Mouse (Mus musculus) heart, embryonic 11.5 days (tissue): ENCODE results near the gene Ggps1. TPM values are rescaled to one million over a fixed set of nuclear protein-coding genes. Genes with fewer than 3 reads are reported as not detected.

Experiments
- ATAC-seq: fragments of 200-750 bp; cut with Nextera tagmentation; replicated peaks from 2 replicates; pipeline ENCODE4 v1.8.0; 2017; ENCODE audit warnings: moderate library complexity; ENCODE audit not compliant: insufficient number of reproducible peaks, low FRiP score, low TSS enrichment
- H3K27ac ChIP-seq: fragments of 300-500 bp; sonication (generic); 2 replicates; pipeline ENCODE4 v1.5.1; 2014; ENCODE audit warnings: mild to moderate bottlenecking, low read depth, low read length
- H3K27me3 ChIP-seq: fragments of 300-500 bp; sonication (generic); 2 replicates; pipeline ENCODE4 v1.6.1; 2014; ENCODE audit warnings: mild to moderate bottlenecking, low read length, mixed read lengths; ENCODE audit not compliant: control insufficient read depth, insufficient read depth
- H3K36me3 ChIP-seq: fragments of 300-500 bp; sonication (generic); 2 replicates; pipeline ENCODE4 v1.6.1; 2014; ENCODE audit warnings: mild to moderate bottlenecking, low read length, moderate library complexity, mixed read lengths; ENCODE audit not compliant: control insufficient read depth, insufficient read depth
- H3K4me1 ChIP-seq: fragments of 300-500 bp; sonication (generic); 2 replicates; pipeline ENCODE4 v1.6.1; 2014; ENCODE audit warnings: low read length; ENCODE audit not compliant: control insufficient read depth, insufficient read depth
- H3K4me2 ChIP-seq: fragments of 300-500 bp; sonication (generic); 2 replicates; pipeline ENCODE4 v1.6.1; 2014; ENCODE audit warnings: mild to moderate bottlenecking, moderate library complexity
- H3K4me3 ChIP-seq: fragments of 300-500 bp; sonication (generic); 2 replicates; pipeline ENCODE4 v1.5.1; 2014; ENCODE audit warnings: low read depth, low read length
- H3K9ac ChIP-seq: fragments of 300-500 bp; sonication (generic); 2 replicates; pipeline ENCODE4 v1.6.1; 2014; ENCODE audit warnings: mild to moderate bottlenecking, low read depth, low read length, moderate library complexity
- H3K9me3 ChIP-seq: fragments of 300-500 bp; sonication (generic); replicated peaks from 2 replicates; pipeline ENCODE4 v1.6.1; 2016; ENCODE audit warnings: low read length; ENCODE audit not compliant: control insufficient read depth
- WGBS: fragments of 180-500 bp; shearing (Covaris S2); extraction: QIAGEN DNeasy Blood & Tissue Kit; methylation state at CpG from one replicate; pipeline ENCODE4 v1.1.7; 2014; ENCODE audit not compliant: insufficient replicate concordance; 5-methylcytosine and 5-hydroxymethylcytosine counted together
- polyA plus RNA-seq: library from polyadenylated mRNA; unstranded; fragments of >200 nt; fragmentation: Nextera tagmentation; extraction: Ambion mirVana; gene quantifications from 2 replicates; pipeline ENCODE4 v1.2.1, GENCODE M21; 2014

Gene Ggps1
- polyA plus RNA-seq = 41.8 and 49.2 TPM in 2 replicates

DNA sequence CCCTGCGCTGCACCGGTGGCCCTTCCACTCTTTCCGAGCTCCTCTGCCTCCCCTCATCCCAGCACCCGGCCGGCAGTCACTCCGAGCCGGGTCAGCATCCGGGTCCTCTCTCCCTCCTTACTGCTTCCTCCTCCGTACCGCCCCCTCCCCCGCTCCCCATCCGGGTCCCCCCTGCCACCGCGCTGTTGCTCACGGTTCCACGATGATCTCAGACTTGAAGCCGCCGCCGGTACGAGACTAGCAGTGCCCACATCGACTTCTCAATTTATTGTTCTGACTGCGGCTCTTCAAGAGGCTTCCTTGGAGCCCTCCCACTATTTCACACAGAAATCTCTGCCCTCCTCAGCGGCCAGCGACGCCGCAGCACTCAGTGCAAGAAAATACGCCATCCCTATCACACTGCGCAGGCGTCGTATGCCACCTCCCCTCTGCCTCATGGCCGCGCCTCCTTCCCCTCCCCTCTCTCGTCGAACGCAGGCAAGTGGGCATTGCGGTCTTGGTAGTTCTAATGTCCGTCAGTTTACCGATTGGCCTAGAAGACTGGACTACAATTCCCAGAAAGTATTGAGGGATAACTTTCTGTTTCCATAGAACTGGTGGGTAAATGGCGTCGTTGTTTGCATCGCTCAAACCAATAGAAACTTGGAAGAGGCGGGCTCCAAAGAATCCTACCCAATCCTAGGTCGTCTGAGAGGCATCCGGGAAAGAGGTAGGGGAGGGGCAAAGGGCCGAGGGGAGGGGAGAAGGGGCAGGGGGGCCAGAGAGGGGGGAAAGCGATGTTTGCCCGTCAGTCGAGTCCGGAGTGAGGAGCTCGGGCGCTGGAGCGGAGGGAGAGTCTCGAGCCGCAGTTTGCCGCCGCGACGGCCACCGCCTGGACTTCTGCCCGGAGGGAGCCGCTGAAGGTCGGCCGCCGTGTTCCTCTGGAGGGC lies at the start of gene Ggps1, which contains the start of gene Arid4b:
Ggps1 (minus strand) TSS at position 476 of the 929 bp plus-strand sequence.
Arid4b (plus strand) TSS at position 220 of the 929 bp plus-strand sequence.
- WGBS = under 1% methylated on average over 60 of the region's 64 CpGs
- Histone ChIP-seq H3K4me1 (peaks cover 3% of the 10 kb centered on the region), H3K4me2 (peak within 1 kb of the TSS; percentile 84), H3K9me3 (no peaks in the 10 kb centered on the region), H3K27ac (peak within 1 kb of the TSS; percentile 97), H3K27me3 (no peaks in the 10 kb centered on the region), H3K36me3 (no peaks in the 10 kb centered on the region), H3K9ac (peak within 1 kb of the TSS; percentile 99), H3K4me3 (peak within 1 kb of the TSS; percentile 93)
- peak; percentile 96 for ATAC-seq

DNA sequence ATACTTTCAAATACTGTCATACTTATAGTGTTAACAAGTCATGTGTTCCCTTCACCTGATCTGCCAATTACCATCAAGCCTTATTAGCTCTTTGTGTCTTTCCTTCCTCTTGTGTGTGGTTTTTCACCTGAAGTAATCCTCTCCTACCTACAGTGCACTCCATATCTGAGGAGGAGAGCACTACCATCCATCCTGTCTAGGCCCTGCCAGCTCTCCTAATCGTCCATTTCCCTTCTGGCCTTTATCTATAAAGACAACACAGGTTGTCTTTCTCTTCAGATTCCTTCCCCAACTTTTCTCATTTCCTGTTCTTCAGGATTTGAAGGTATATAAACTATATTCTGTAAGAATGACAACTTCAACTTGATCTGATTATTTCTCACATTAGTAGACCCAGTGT lies 47.9 kb upstream of the Ggps1 start:
- no peak overlapping the region for H3K27ac ChIP-seq
- no peak overlapping the region for H3K4me3 ChIP-seq
- no peaks in the 10 kb centered on the region for H3K9me3 ChIP-seq
- ATAC-seq = no peak
- no peaks in the 10 kb centered on the region for H3K27me3 ChIP-seq
- 57% methylated on average over 1 of the region's 1 CpGs for WGBS
- no peak overlapping the region for H3K4me2 ChIP-seq
- no peaks in the 10 kb centered on the region; the same call in 1 of the 2 replicates for H3K4me1 ChIP-seq
- H3K36me3 ChIP-seq = no peaks in the 10 kb centered on the region
- H3K9ac ChIP-seq = no peak overlapping the region

DNA sequence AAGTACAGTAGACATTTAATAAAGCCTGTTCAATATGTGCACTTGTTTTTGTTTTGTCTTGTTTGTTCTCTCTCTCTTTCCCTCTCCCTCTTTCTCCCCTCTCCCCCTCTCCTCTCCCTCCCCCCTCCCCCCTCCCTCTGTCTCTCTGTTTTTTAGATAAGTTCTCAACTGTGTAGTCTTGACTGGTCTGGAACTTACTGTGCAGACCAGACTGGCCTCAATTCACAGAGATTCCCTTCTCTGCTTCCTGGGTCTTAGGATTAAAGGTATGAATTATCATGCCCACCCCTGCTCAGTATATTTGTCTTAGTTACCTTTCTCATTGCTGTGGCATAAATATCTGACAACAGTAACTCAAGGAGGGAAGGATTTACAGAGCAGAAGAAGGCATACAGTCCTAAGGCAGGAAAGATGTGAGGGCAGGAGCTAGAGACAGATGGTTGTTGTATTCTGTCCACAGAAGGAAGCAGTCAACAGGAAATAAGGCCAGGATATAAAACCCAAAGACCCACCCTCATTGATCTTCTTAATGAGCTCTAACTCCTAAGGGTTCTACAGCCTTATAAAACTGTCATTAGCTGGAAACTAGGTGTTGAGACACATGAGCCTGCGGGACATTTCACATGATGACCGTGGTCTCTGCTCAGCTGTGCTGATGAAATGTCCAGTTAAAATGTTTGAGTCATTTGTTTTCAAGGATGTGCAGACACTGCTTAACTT lies 47.0 kb upstream of the Ggps1 start:
- no peak overlapping the region for H3K4me3 ChIP-seq
- no peak for ATAC-seq
- H3K4me2 ChIP-seq = no peak overlapping the region
- H3K27ac ChIP-seq = no peak overlapping the region
- H3K27me3 ChIP-seq = no peaks in the 10 kb centered on the region
- H3K9me3 ChIP-seq = no peaks in the 10 kb centered on the region
- H3K4me1 ChIP-seq = no peaks in the 10 kb centered on the region; the same call in 1 of the 2 replicates
- no peak overlapping the region for H3K9ac ChIP-seq
- no peaks in the 10 kb centered on the region for H3K36me3 ChIP-seq
- 86% methylated on average over 2 of the region's 2 CpGs for WGBS

DNA sequence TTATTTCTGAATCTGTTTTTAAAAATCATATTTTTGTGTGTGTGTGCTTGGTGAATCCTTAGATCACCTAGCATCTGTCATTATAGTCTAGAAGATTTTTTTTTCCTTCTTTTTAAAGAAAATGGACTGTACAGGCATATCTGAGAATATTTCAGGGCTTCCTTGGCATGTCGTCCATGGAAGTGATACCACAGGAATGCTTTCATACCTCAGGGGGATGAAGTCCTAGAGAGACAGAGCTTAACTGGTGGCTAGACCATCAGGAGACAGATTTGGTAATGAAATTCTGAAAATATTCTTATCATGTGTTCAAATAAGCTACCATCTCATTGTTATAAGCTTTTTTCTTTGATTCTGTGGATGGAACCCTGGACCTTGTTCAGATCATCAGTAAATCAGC lies 39.7 kb upstream of the Ggps1 start:
- Histone ChIP-seq H3K27me3 (no peaks in the 10 kb centered on the region), H3K4me3 (no peak overlapping the region), H3K9ac (no peak overlapping the region), H3K27ac (no peak overlapping the region), H3K36me3 (no peaks in the 10 kb centered on the region), H3K4me1 (no peaks in the 10 kb centered on the region), H3K9me3 (no peaks in the 10 kb centered on the region), H3K4me2 (no peak overlapping the region)
- 21% methylated on average over 1 of the region's 1 CpGs for WGBS
- no peak for ATAC-seq

DNA sequence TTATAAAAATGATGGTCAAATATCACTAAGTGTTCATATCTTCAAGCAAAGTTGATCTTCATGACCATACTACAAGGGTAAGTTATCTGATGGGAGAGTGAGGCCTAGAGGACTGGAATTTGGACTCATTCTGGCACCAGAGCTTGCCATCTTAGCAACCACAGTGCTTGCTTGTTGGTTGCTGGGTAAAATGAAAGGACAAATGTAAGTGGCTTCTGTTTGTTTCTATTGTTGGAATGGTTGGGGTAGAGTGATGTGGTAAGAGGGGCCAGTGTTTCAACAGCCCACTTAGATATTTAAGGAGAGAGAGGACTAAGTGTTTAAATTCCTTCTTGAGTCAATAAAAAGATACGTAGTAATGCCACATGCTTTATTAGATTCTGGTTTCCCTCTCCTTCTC lies 25.4 kb upstream of the Ggps1 start:
- no peak overlapping the region for H3K4me3 ChIP-seq
- H3K27me3 ChIP-seq = no peaks in the 10 kb centered on the region
- no peaks in the 10 kb centered on the region for H3K9me3 ChIP-seq
- 69% methylated on average over 1 of the region's 1 CpGs for WGBS
- H3K27ac ChIP-seq = 0 out of 2 replicates have a peak overlapping the region, but pooled peaks have one; percentile 24
- no peaks in the 10 kb centered on the region for H3K36me3 ChIP-seq
- no peak for ATAC-seq
- no peaks in the 10 kb centered on the region for H3K4me1 ChIP-seq
- no peak overlapping the region for H3K4me2 ChIP-seq
- H3K9ac ChIP-seq = no peak overlapping the region

DNA sequence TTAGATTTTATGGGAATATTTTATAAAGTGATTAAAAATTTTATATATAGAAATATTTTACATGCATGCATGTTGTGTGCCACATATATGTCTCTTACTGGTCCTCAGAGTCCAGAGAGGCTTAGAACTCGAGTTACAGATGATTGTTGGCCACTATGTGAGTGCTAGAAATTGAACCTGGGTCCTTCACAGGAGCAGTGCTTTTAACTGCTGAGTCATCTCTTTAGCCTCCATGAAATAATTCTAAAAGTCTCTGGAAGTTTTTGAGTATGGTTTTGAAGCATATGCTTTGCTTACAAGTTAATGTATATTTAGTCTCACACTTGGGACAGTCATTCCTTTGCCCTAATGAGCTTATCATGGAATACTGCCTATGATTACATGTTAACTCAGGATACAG lies 12.0 kb upstream of the Ggps1 start:
- Histone ChIP-seq H3K4me3 (no peak overlapping the region), H3K9ac (no peak overlapping the region), H3K27me3 (no peaks in the 10 kb centered on the region), H3K4me1 (peaks cover 1% of the 10 kb centered on the region; the same call in 1 of the 2 replicates), H3K9me3 (no peaks in the 10 kb centered on the region), H3K27ac (no peak overlapping the region), H3K4me2 (no peak overlapping the region), H3K36me3 (no peaks in the 10 kb centered on the region)
- ATAC-seq = no peak
- WGBS = 71% methylated on average over 1 of the region's 1 CpGs

DNA sequence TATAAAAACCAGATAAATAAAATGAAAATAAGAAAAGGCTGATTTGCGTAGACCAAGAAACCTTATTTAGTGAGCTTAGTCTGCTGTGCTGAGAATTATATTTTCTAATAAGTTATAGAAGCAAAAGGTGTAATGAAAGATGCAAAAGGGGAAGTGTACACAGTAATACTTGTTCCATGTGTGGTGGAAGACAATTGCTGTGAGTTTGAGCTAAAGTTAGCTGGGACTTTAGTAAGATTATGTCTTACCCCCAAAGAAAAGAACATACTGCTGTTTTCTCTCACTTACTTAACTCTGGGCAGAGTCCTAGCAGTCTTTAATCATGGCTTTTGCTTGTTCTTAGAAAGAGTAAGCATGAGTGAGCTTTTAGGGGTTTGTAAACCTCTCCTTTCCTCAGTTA lies 11.1 kb upstream of the Ggps1 start:
- WGBS = 90% methylated on average over 1 of the region's 1 CpGs
- no peaks in the 10 kb centered on the region for H3K36me3 ChIP-seq

DNA sequence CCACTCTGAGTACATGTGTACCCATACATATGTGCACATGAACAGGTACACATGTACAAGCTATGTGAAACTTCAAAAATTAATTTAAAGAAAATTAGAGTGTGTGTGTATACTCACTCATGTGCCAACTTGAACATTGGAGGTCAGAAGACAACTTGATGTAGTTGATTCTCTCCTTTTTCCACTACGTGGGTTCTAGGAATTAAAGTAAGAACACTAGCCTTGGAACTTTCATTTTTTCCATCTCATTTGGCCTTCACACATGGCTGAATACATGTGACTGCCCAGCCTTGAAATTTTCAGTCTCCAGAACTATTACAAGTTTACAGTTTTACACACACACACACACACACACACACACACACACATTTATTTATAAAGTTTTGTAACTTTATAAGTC lies 6.0 kb upstream of the Ggps1 start:
- H3K4me3 ChIP-seq = no peak overlapping the region
- peaks cover 3% of the 10 kb centered on the region; the same call in 1 of the 2 replicates for H3K4me1 ChIP-seq
- H3K27ac ChIP-seq = no peak overlapping the region
- no peak overlapping the region for H3K4me2 ChIP-seq
- H3K9ac ChIP-seq = no peak overlapping the region
- no peaks in the 10 kb centered on the region for H3K27me3 ChIP-seq
- WGBS = 100% methylated on average over 1 of the region's 1 CpGs
- ATAC-seq = no peak
- no peaks in the 10 kb centered on the region for H3K36me3 ChIP-seq
- no peaks in the 10 kb centered on the region for H3K9me3 ChIP-seq

More for the DNA sequence above, 11.1 kb upstream of the Ggps1 start:
- no peaks in the 10 kb centered on the region for H3K9me3 ChIP-seq
- no peak overlapping the region for H3K4me3 ChIP-seq
- no peak overlapping the region for H3K27ac ChIP-seq
- H3K4me2 ChIP-seq = no peak overlapping the region
- H3K27me3 ChIP-seq = no peaks in the 10 kb centered on the region
- no peaks in the 10 kb centered on the region for H3K4me1 ChIP-seq
- no peak for ATAC-seq
- no peak overlapping the region for H3K9ac ChIP-seq
